Mouse (Mus musculus) spleen, adult 2 months (tissue): ENCODE results near the gene Gpr162. TPM values are rescaled to one million over a fixed set of nuclear protein-coding genes. Genes with fewer than 3 reads are reported as not detected.

Experiments
- DNase-seq, 2 experiments: peaks; one replicate each; pipeline versions ENCODE4 v3.0.0 to v3.0.0-alpha.2; 2012 to 2021; ENCODE audit warnings: low spot score in 2 of 2, low read depth in 1 of 2
- H3K27ac ChIP-seq: fragments of 200-500 bp; 2 replicates; pipeline ENCODE4 v1.5.1; 2012; ENCODE audit warnings: low read length, inconsistent platforms; ENCODE audit not compliant: insufficient read depth
- H3K27me3 ChIP-seq: fragments of 200-500 bp; 2 replicates; pipeline ENCODE4 v1.6.1; 2012; ENCODE audit warnings: mild to moderate bottlenecking, moderate library complexity, low read length, inconsistent platforms; ENCODE audit not compliant: control insufficient read depth, insufficient read depth
- H3K36me3 ChIP-seq: fragments of 200-500 bp; 2 replicates; pipeline ENCODE4 v1.6.1; 2012; ENCODE audit warnings: mild to moderate bottlenecking, low read length, inconsistent platforms; ENCODE audit not compliant: control insufficient read depth, insufficient read depth
- H3K4me1 ChIP-seq: fragments of 200-500 bp; 2 replicates; pipeline ENCODE4 v1.6.1; 2011; ENCODE audit warnings: inconsistent platforms; ENCODE audit not compliant: control insufficient read depth, insufficient read depth, insufficient read length
- H3K4me3 ChIP-seq: fragments of 200-500 bp; 2 replicates; pipeline ENCODE4 v1.5.1; 2011; ENCODE audit warnings: mild to moderate bottlenecking, inconsistent platforms; ENCODE audit not compliant: insufficient read depth, insufficient read length; ENCODE audit errors: extremely low read depth
- CTCF ChIP-seq: fragments of 200-500 bp; IDR thresholded peaks from 2 replicates; pipeline ENCODE4 v1.5.1; 2011; ENCODE audit warnings: mild to moderate bottlenecking, inconsistent platforms; ENCODE audit not compliant: insufficient read depth, insufficient read length, insufficient replicate concordance; ENCODE audit errors: extremely low read depth
- POLR2A ChIP-seq: fragments of 200-500 bp; IDR thresholded peaks from 2 replicates; pipeline ENCODE4 v1.6.1; 2011; ENCODE audit warnings: low read depth, low read length, inconsistent platforms
- WGBS: fragments of 180-500 bp; shearing (Covaris S2); methylation state at CpG from one replicate; pipeline ENCODE4 v1.1.7; 2018; 5-methylcytosine and 5-hydroxymethylcytosine counted together
- polyA plus RNA-seq: library from polyadenylated mRNA; depleted of rRNA; stranded (reverse); fragments of >200 nt; gene quantifications from 2 replicates; pipeline ENCODE4 v1.2.3, GENCODE M21; 2012

Gpr162 gene
- polyA plus RNA-seq, 1 experiment: 2.7 TPM

DNA sequence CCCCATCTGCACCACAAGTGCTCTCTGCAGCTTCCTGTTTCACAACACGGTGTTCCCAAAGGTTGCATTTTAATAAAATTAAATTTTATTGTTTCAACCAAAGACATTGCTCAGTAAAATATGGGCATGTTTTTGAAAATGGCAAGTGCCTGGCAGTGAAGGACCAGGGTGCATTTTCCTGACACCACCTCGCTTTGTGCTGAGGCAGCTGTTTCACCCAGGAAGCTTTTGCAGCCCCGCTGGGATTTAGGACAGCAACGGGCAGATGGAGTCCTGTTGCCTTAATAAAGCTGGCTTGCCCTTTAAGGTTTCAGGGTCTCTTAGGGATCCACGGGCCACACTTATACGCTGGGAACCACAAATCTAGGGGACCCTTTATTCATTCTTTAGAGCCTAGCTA, 27.2 kb upstream of the Gpr162 start:
- Histone ChIP-seq H3K27ac (no peak overlapping the region), H3K36me3 (no peaks in the 10 kb centered on the region), H3K27me3 (no peaks in the 10 kb centered on the region), H3K4me1 (no peaks in the 10 kb centered on the region; the same call in 1 of the 2 replicates), H3K4me3 (no peak overlapping the region)
- DNase-seq: no peak
- TF ChIP-seq CTCF (no peak), POLR2A (no peak)
- WGBS: 44% methylated on average over 6 of the region's 6 CpGs

DNA sequence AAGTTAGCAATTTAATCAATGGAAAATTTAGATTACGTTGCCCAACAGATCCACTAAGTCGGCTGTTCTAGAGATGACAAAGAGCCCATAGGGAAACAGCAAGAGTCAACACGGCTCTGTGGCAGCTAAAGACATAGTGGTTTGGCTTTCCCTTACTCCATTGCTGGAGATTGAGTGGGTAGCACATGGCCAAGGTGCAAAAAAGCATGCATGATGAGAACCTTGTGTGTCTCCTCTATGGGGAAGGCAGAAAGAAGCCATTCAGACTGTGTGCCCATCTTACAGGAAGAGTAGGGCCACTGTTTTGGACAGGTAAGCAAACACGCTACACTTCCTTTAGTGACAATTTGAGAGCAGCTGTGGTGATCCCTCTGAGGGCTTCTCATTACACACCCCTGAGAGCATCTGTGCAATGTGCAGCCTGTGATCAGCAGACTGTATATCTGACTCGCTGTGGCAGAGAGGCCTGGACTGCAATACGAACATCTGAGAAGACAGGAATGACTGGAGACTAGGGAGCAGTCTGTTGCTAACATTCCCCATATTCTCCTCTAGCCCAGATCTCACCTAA, 24.9 kb upstream of the Gpr162 start:
- no peak for TF ChIP-seq POLR2A
- no peak for TF ChIP-seq CTCF
- no peak for DNase-seq
- H3K27me3 ChIP-seq: no peaks in the 10 kb centered on the region
- 77% methylated on average over 6 of the region's 6 CpGs for WGBS
- H3K27ac ChIP-seq: no peak overlapping the region
- H3K4me3 ChIP-seq: no peak overlapping the region
- no peaks in the 10 kb centered on the region for H3K36me3 ChIP-seq
- peaks cover 3% of the 10 kb centered on the region; the same call in 1 of the 2 replicates for H3K4me1 ChIP-seq

DNA sequence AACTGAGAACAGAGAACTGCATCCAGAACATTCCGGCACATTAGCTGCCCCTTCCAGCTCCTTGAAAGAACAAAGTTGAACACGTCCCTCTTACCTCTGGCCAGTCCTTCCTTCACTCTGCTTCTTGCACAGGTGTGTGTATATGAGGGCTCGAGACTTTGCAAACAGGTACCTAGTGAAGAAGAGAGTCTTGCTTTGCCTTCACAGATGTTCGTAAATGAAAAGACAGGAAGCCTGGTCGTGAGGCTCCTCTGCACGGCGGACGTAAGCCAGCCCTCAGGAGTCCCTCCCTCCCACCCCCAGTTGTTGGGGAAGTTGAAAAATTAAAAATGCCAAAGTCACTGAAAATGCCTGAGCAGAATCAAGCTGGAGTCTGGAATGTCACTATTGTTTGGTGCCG, 24.2 kb upstream of the Gpr162 start, which contains the start of gene Cd4:
Cd4 (minus strand) TSS at position 236 of the 400 bp plus-strand sequence.
- DNase-seq: no peak
- Histone ChIP-seq H3K27me3 (no peaks in the 10 kb centered on the region), H3K27ac (peak within 1 kb of the TSS; percentile 54; the same call in 1 of the 2 replicates), H3K36me3 (no peaks in the 10 kb centered on the region), H3K4me3 (peak within 1 kb of the TSS; percentile 61), H3K4me1 (peaks cover 3% of the 10 kb centered on the region; the same call in 1 of the 2 replicates)
- WGBS: 45% methylated on average over 9 of the region's 9 CpGs
- TF ChIP-seq POLR2A: no peak
- no peak for TF ChIP-seq CTCF

DNA sequence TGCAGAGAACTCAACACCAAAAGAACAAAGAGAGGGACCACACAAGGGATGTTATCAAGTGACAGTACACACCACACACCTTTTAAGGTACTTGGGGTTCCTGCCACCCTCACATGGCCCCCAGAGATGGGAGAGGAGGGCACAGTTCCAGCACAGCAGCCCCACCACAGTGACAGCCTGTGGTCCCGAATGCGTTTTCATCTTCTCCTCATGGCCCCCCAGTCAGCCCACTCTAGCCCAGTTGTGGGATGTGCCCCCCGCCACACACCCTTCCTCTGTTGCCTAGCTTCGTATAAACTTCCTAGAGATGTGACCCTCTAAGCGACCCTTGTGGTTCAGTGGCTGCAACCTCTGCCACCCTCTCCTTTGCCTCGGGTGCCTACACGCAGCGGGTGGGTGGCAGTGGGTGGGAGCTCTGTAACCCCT, 22.2 kb upstream of the Gpr162 start:
- TF ChIP-seq POLR2A (no peak), CTCF (no peak)
- no peak for DNase-seq

DNA sequence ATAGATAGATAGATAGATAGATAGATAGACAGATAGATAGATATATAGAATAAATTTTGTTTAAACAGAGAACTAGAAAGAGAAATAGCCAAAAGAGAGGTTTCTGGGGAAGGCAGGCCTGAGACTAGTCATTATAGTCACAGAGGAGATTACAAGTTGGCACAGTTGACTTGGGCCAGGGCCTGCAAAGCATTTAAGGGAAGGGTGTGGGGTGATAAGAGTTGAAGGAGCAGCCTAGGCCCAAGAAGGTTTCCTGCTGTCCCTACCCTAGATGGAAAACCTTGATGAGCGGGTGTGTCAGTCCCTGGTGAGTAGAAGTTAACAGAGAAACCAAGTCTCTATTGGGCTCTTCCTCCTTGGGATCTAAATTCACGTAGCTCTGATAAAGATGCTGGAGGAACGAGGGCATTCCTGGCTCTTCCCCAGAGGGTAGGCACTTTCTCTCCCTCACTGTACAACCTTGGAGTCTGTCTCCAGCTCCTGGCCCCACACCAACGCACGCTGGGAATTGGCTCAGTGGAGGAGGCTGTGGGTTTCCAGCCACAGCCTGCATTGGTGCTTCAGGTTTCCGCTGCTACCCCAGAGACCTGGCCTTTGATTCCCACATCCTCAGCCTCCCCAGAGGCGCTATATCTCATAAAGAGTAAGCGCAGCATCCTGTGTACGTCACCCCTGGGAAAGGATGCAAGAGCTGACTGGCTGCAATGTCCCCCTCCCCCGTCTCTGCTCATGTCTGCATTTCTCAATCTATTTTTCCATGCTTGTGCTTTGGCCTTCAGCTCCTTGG, 21.1 kb upstream of the Gpr162 start:
- WGBS: 42% methylated on average over 10 of the region's 10 CpGs
- Histone ChIP-seq H3K4me3 (peak overlapping the region; percentile 14; the same call in 1 of the 2 replicates), H3K27me3 (no peaks in the 10 kb centered on the region), H3K27ac (peak overlapping the region; percentile 41), H3K36me3 (no peaks in the 10 kb centered on the region), H3K4me1 (peaks cover 3% of the 10 kb centered on the region; the same call in 1 of the 2 replicates)
- TF ChIP-seq POLR2A (no peak), CTCF (no peak)
- DNase-seq: no peak

More for the DNA sequence above, 22.2 kb upstream of the Gpr162 start:
- Histone ChIP-seq H3K27me3 (no peaks in the 10 kb centered on the region), H3K36me3 (no peaks in the 10 kb centered on the region), H3K27ac (peak overlapping the region; percentile 39; the same call in 1 of the 2 replicates), H3K4me3 (peak overlapping the region; percentile 42), H3K4me1 (peaks cover 3% of the 10 kb centered on the region; the same call in 1 of the 2 replicates)
- 46% methylated on average over 8 of the region's 8 CpGs for WGBS

DNA sequence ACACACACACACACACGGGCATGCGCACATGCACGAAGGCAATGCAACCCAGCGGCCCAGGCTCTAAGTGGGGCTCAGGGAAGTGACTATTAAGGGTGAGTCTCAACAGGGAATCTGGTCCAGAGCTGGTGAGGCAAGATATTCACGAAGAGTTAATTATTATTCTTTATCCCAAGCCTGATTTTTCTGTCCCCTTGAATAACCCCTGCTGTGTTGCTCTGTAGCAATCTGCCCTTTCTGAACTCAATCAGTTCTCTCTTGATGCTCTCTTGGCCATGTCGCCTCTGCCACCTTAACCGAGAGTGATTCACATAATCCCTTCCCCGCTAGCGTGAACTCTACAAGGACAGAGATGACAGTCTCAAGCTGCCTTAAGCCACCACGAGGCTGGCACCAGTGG, 19.6 kb upstream of the Gpr162 start:
- WGBS: 86% methylated on average over 10 of the region's 10 CpGs
- Histone ChIP-seq H3K27me3 (no peaks in the 10 kb centered on the region), H3K4me1 (peaks cover 3% of the 10 kb centered on the region; the same call in 1 of the 2 replicates), H3K36me3 (no peaks in the 10 kb centered on the region), H3K4me3 (no peak overlapping the region), H3K27ac (no peak overlapping the region)
- TF ChIP-seq CTCF (no peak), POLR2A (no peak)
- DNase-seq: no peak

DNA sequence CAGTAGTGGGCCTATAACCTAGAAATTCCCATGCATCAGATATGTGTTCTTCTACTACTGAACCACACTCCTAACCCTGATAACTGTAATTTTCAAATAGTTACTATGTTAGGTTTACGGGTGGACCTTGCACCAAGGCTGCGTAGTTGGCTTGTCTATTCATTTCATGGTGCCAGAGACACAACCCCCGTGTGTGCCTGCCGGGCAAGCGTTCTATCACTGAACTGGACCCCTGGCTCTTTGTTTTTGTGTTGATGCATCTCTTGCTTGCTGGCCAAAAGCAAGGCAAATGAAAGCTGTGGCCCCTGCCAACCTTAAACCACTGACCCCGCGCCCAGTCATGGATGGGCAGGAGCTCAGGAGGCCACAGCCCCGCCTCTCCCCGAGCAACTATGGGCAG, 18.0 kb upstream of the Gpr162 start:
- H3K27ac ChIP-seq: no peak overlapping the region
- WGBS: 91% methylated on average over 9 of the region's 9 CpGs
- no peaks in the 10 kb centered on the region for H3K27me3 ChIP-seq
- H3K4me1 ChIP-seq: peaks cover 3% of the 10 kb centered on the region; the same call in 1 of the 2 replicates
- H3K4me3 ChIP-seq: no peak overlapping the region
- no peak for TF ChIP-seq POLR2A
- DNase-seq: no peak
- H3K36me3 ChIP-seq: no peaks in the 10 kb centered on the region
